Mouse (Mus musculus) lung, adult 2 months (tissue): ENCODE measurements around the gene Usp46. TPM values are rescaled to one million over a fixed set of nuclear protein-coding genes. Genes with fewer than 3 reads are reported as not detected.

Source experiments
- DNase-seq: peaks from one replicate; pipeline ENCODE4 v3.0.0; 2022
- H3K4me1 ChIP-seq: fragments of 200-500 bp; 2 replicates; pipeline ENCODE4 v1.6.1; 2011; ENCODE audit warnings: low read length; ENCODE audit not compliant: control insufficient read depth, insufficient read depth
- H3K4me3 ChIP-seq: fragments of 200-500 bp; replicated peaks from 2 replicates; pipeline ENCODE3; 2011; ENCODE audit warnings: low read depth, mild to moderate bottlenecking, control low read depth, low read length; ENCODE audit errors: extremely low read depth
- CTCF ChIP-seq: fragments of 200-500 bp; IDR thresholded peaks from 2 replicates; pipeline ENCODE4 v1.5.1; 2011; ENCODE audit warnings: mild to moderate bottlenecking, low read length, control low read depth; ENCODE audit not compliant: insufficient read depth
- POLR2A ChIP-seq: fragments of 200-500 bp; IDR thresholded peaks from 2 replicates; pipeline ENCODE4 v1.6.1; 2011; ENCODE audit warnings: low read depth, mild to moderate bottlenecking, control low read depth, low read length, borderline replicate concordance; ENCODE audit errors: extremely low read depth
- WGBS: fragments of 180-500 bp; shearing (Covaris S2); methylation state at CpG from one replicate; pipeline ENCODE4 v1.1.7; 2018; 5-methylcytosine and 5-hydroxymethylcytosine counted together
- polyA plus RNA-seq: library from polyadenylated mRNA; depleted of rRNA; stranded (reverse); fragments of >200 nt; gene quantifications from 2 replicates; pipeline ENCODE4 v1.2.3, GENCODE M21; 2012

Gene Usp46
- polyA plus RNA-seq, 1 experiment: 14.9 TPM

- WGBS: 74% methylated on average over 15 of the region's 15 CpGs
- no peak overlapping the region for H3K4me3 ChIP-seq
- DNase-seq: no peak
- TF ChIP-seq CTCF: no peak
- no peak for TF ChIP-seq POLR2A
- H3K4me1 ChIP-seq: peaks cover 7% of the 10 kb centered on the region
Measured at GRCm38 (mm10) chr5:74052171-74052909, 15.9 kb downstream of the Usp46 start.

DNA sequence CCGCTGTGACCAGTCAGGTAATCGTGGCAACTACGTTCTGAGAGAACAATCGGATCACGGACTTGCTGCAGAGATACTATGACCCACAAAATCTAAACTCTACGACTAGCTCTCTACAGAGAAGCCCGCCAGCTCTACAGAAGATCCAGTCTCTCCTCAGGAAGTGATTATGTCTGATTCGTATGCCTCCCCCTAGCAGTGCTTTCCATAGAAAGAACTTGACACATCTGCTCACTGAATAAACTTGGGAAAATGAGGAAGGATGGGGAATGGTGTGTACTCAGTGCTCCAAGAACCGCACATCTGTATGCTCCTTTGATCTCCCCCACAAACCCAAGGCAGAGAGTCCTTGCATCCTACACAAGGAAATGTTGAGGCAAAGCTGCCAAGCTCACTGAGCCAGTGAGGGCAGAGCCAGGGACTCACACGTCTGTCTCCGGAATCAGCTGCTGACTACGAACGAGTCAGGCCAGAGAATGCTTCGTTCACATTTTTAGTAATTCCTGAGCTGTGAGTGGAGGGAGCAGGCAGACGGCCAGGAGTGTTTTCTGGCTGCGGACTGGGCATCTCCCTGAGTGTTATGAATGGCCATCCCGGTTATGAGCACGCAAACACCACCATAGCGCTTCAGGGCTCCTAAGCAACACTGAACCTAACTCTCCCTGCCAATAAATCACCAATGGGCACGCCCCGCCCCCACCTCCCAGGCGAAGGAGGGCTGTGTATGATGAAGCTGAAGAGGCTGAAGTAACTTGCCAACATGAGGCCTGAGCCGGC, 16.6 kb downstream of the Usp46 start:
- no peak overlapping the region for H3K4me3 ChIP-seq
- WGBS: 60% methylated on average over 23 of the region's 23 CpGs
- peaks cover 7% of the 10 kb centered on the region for H3K4me1 ChIP-seq
- DNase-seq: no peak
- TF ChIP-seq CTCF (no peak), POLR2A (no peak)

DNA sequence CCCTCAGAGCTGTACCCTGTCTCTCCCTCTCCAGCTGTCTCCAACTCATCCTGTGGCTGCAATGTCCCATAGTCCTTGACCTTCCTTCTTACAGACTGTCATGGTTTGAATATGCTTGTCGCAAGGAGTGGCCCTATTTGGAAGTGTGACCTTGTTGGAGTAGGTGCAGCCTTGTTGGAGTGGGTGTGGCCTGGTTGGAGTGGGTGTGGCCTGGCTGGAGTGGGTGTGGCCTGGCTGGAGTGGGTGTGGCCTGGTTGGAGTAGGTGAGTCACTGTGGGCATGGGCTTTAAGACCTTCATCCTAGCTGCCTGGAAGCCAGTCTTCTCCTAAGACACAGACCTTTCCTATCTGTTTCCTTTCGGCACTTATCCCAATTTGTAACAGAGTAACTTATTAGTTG, 17.3 kb downstream of the Usp46 start:
- no peak overlapping the region for H3K4me3 ChIP-seq
- no peak for TF ChIP-seq POLR2A
- TF ChIP-seq CTCF: no peak
- H3K4me1 ChIP-seq: peaks cover 7% of the 10 kb centered on the region; the same call in 1 of the 2 replicates
- 96% methylated on average over 2 of the region's 2 CpGs for WGBS
- no peak for DNase-seq

DNA sequence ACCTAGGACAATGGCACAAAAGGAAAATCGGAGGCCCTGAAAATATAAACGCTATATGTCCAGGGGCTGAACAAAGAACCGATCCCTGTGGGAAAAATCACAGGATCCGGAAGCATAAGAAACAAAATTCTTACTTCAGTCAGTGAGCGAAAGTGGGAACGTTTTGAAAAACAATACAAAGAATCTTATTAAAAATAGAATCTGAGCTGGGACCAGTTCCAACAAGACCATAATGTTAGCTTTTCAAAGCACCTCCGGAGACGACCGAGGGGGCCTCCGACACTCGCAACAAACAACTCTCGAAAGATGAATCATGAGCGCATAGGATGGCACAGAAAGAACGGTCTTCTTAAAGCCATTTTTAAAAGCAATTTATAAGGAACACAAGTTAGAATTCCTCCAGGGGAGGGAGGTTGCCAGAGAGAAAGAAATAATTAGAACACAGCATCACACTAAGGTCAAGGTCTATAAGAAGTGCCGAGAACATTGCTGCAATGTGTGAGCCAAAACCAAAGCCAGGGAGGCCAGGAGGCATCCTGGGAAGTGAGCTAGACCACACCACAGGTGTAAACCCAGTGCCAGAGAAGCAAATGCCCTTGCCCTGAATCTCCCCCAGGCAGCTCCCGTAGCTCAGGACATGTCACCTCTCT, 19.3 kb downstream of the Usp46 start:
- no peak overlapping the region for H3K4me3 ChIP-seq
- no peak for DNase-seq
- TF ChIP-seq POLR2A: no peak
- no peak for TF ChIP-seq CTCF
- H3K4me1 ChIP-seq: peaks cover 7% of the 10 kb centered on the region; the same call in 1 of the 2 replicates
- WGBS: 33% methylated on average over 16 of the region's 16 CpGs

DNA sequence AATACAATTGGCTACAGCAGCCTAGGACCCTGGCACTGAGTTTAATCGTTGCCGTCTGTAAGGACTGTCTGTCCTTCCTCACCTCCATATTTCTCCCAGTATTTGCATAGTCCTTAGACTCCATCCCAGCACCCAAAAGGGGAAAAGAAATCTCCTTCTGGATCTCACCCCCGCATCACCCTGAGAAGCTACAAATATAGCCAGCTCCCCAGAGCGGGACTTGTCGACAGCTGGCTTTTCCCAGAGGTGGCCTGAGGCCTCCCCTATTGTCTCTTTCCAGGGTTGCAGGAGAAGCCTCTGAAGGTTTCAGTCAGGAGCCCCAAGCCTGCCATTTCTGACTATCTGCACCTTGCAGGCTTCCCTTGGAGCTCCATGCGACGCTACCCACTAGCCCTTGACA, 23.6 kb downstream of the Usp46 start:
- H3K4me1 ChIP-seq: peaks cover 9% of the 10 kb centered on the region
- no peak for DNase-seq
- H3K4me3 ChIP-seq: no peak overlapping the region
- WGBS: 85% methylated on average over 7 of the region's 7 CpGs
- TF ChIP-seq POLR2A (no peak), CTCF (no peak)

- no peak for TF ChIP-seq CTCF
- TF ChIP-seq POLR2A: no peak
- Histone ChIP-seq H3K4me3 (no peak overlapping the region), H3K4me1 (peaks cover 5% of the 10 kb centered on the region)
- 61% methylated on average over 6 of the region's 6 CpGs for WGBS
- DNase-seq: no peak
Measured at GRCm38 (mm10) chr5:74042796-74043340, 25.4 kb downstream of the Usp46 start.

- DNase-seq: no peak
- H3K4me3 ChIP-seq: no peak overlapping the region
- WGBS: 86% methylated on average over 4 of the region's 4 CpGs
- no peak for TF ChIP-seq CTCF
- TF ChIP-seq POLR2A: no peak
- H3K4me1 ChIP-seq: peaks cover 5% of the 10 kb centered on the region
Measured at GRCm38 (mm10) chr5:74040541-74040940, 27.7 kb downstream of the Usp46 start.

DNA sequence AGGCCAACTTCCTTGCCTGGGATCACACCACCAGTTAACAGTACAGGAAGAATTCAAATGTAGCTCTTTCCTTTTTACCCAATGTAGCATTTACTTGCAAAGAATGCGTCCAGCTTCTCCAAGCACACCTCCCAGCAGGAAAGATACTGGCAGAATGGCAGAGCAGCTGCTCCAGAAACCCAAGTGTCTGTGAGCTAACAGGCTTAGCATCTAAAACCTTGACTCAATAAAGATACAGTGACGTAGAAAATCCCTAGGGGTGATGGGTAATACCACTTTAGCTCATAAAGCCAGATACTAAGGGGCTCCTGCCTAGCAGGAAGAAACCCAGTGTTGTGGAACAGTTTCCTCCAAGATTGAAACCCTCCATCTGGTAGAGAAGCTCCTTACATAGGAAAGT, 32.8 kb downstream of the Usp46 start:
- H3K4me1 ChIP-seq: peaks cover 3% of the 10 kb centered on the region
- no peak for TF ChIP-seq POLR2A
- TF ChIP-seq CTCF: no peak
- no peak for DNase-seq
- no peak overlapping the region for H3K4me3 ChIP-seq
- WGBS: 77% methylated on average over 2 of the region's 2 CpGs

DNA sequence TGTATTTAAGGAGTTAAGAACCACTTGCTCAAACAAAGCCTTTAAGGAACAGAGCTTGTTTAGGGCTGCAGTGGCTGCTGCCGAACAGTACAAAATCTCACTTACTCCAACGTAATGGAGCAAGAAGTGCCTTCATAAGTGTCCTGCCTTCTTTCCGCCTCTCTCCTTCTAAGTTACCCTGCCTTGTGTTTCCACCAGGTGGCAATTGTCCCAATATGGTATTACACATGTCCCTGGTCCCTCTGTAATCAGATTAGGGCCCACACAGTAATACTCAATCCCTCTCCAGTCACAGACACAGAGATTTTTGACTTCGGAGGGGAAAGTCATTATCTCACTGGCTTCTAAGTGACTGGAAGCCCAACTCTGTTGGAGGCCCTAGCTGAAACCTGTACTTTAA, 34.1 kb downstream of the Usp46 start:
- WGBS: 69% methylated on average over 4 of the region's 4 CpGs
- Histone ChIP-seq H3K4me3 (no peak overlapping the region), H3K4me1 (peaks cover 2% of the 10 kb centered on the region; the same call in 1 of the 2 replicates)
- no peak for DNase-seq
- TF ChIP-seq POLR2A (no peak), CTCF (no peak)
